In the genomic region with DNA sequence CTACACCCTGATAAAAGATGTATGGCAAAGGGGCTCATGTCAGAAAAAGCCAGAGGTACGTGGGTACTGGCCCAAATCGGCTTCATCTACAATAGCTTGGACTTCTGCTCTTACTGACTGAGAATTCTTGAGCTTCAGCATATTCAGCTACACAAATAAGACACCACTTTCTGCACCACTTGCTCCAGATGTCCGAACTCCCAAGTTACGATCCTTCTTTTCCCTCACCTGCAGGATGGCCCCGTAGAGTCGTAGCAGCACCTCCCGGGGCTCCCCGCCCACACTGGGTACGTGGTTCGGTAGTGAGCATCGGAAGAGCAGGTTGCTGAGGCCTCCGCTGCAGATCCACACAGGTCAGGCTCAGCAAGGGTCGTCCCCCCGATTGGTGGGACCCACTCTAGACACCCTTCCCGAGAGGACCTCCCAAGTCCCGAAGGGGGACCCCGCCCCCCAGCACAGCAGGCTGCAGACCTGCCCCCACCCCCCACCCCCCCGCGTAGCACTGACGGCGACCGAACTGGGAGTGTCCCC, we compare ENCODE assay signal across 9 mouse cellular contexts. TPM values are rescaled to one million over a fixed set of nuclear protein-coding genes. Genes with fewer than 3 reads are reported as not detected.
DNase-seq lines count a peak whose midpoint lies in the region; ATAC-seq and TF ChIP-seq lines count a peak whose summit lies in the region.
"Had no signal": no experiment of that assay in that cellular context is flagged by ENCODE, and none has a peak within 500 bp of the region (broad histone marks: within the 10 kb centered on the region; RNA-seq: fewer than 3 reads in every experiment).

No protein-coding gene starts in this region.

- no peaks in the 10 kb centered on the region for H3K27me3 ChIP-seq in heart, embryonic 14.5 days (ENCODE audit: control insufficient read depth, insufficient read depth, low read length)
- no peaks in the 10 kb centered on the region for H3K27me3 ChIP-seq in G1E (ENCODE audit: insufficient read depth, low read length)
- H3K27me3 ChIP-seq in forebrain, embryonic 16.5 days (replicated peaks; ENCODE audit: control insufficient read depth, insufficient read depth, low read length): no peaks in the 10 kb centered on the region
- H3K27me3 ChIP-seq: Patski had no signal

- 4% methylated on average over 21 of the region's 22 CpGs for WGBS in heart, embryonic 14.5 days
- WGBS in forebrain, embryonic 16.5 days: 5% methylated on average over 22 of the region's 22 CpGs
- WGBS in macrophage (ENCODE audit: missing documents): 10% methylated on average over 22 of the region's 22 CpGs

- peaks cover 12% of the 10 kb centered on the region for H3K79me2 ChIP-seq in macrophage (ENCODE audit: inconsistent target)

- peak overlapping the region; percentile 57 to 99; a peak in 3 of 4 replicates for H3K27ac ChIP-seq in heart, embryonic 14.5 days (replicated peaks in 1 of 2; ENCODE audit: control insufficient read depth in 1 of 2, insufficient read depth in 1 of 2, low read depth in 2 of 2, low read length in 2 of 2)
- H3K27ac ChIP-seq in forebrain, embryonic 16.5 days (ENCODE audit: low read length): peak overlapping the region; percentile 97
- H3K27ac ChIP-seq in macrophage: peak overlapping the region; percentile 58

- peak overlapping the region; percentile 93 for H3K4me2 ChIP-seq in heart, embryonic 14.5 days (ENCODE audit: low read length)
- peak overlapping the region; percentile 80 for H3K4me2 ChIP-seq in forebrain, embryonic 16.5 days (ENCODE audit: low read length)

- H3K9ac ChIP-seq in heart, embryonic 14.5 days (ENCODE audit: low read length): peak overlapping the region; percentile 91
- H3K9ac ChIP-seq in forebrain, embryonic 16.5 days (replicated peaks; ENCODE audit: low read depth, low read length): peak overlapping the region; percentile 81

- H3K9me3 ChIP-seq in heart, embryonic 14.5 days (ENCODE audit: control insufficient read depth, low read length): no peaks in the 10 kb centered on the region
- H3K9me3 ChIP-seq in G1E (replicated peaks): no peaks in the 10 kb centered on the region
- no peaks in the 10 kb centered on the region for H3K9me3 ChIP-seq in forebrain, embryonic 16.5 days (ENCODE audit: control insufficient read depth, low read length)

- ATAC-seq in heart, embryonic 14.5 days (ENCODE audit: insufficient number of reproducible peaks, insufficient read depth, low FRiP score, low read depth): peak; percentile 5; the same call in 1 of the 2 replicates
- ATAC-seq in G1E (ENCODE audit: extremely low read depth, insufficient number of reproducible peaks, low FRiP score, poor library complexity, severe bottlenecking): no peak
- peak; percentile 49 for ATAC-seq in forebrain, embryonic 16.5 days

- no peak for DNase-seq in heart, adult 18-20 months
- DNase-seq in G1E (ENCODE audit: low spot score): no peak
- no peak for DNase-seq in cerebellum, adult 9-11 months
- no peak for DNase-seq in testis, postnatal 14 days (ENCODE audit: low spot score)
- DNase-seq in embryo, embryonic 11 days: no peak

- H3K4me3 ChIP-seq in heart, embryonic 14.5 days (ENCODE audit: control insufficient read depth in 1 of 2, insufficient read depth in 1 of 2, low read depth in 1 of 2, low read length in 2 of 2): peak overlapping the region; percentile 68 to 70
- H3K4me3 ChIP-seq in G1E (ENCODE audit: low read depth, low read length) (peak overlapping the region; percentile 85), macrophage (ENCODE audit: inconsistent target) (peak overlapping the region; percentile 83)
- H3K4me3 ChIP-seq in forebrain, embryonic 16.5 days (replicated peaks; ENCODE audit: low read length): peak overlapping the region; percentile 92

- peaks cover 40% of the 10 kb centered on the region for H3K36me3 ChIP-seq in heart, embryonic 14.5 days (ENCODE audit: control insufficient read depth, insufficient read depth, low read length)
- H3K36me3 ChIP-seq in G1E (replicated peaks) (peaks cover 56% of the 10 kb centered on the region), macrophage (ENCODE audit: inconsistent target) (peaks cover 20% of the 10 kb centered on the region; the same call in 1 of the 2 replicates)
- H3K36me3 ChIP-seq in forebrain, embryonic 16.5 days (ENCODE audit: control insufficient read depth, insufficient read depth): peaks cover 11% of the 10 kb centered on the region

- H3K4me1 ChIP-seq in heart, embryonic 14.5 days (ENCODE audit: control insufficient read depth in 2 of 2, insufficient read depth in 2 of 2, low read length in 2 of 2): peaks cover 21 to 32% of the 10 kb centered on the region in 2 experiments
- H3K4me1 ChIP-seq in G1E (ENCODE audit: insufficient read depth, low read depth, low read length): peaks cover 27% of the 10 kb centered on the region
- H3K4me1 ChIP-seq in forebrain, embryonic 16.5 days (replicated peaks; ENCODE audit: control insufficient read depth, insufficient read depth, low read length): peaks cover 22% of the 10 kb centered on the region

- TF ChIP-seq CTCF in G1E (IDR thresholded peaks at IDR 0.05; ENCODE audit: low read depth, low read length): no peak

RNA-seq across cellular contexts. Expression of a gene that starts 0.5 kb away (rescaled TPM):
- 3.1 and 3.2 TPM in 2 replicates for polyA plus RNA-seq in heart, embryonic 14.5 days (2014; fragmentation: Nextera tagmentation; extraction: Ambion mirVana)
- total RNA-seq in heart, adult 18-20 months (2021): 1 to 10 TPM; 1.3 to 1.6 TPM
- 4.9 and 7.4 TPM in 2 replicates for total RNA-seq in G1E (2014; fragmentation: Nextera tagmentation)
- 2.6 and 4.9 TPM in 2 replicates for total RNA-seq in G1E (2017)
- 0.24 and 0.25 TPM in 2 replicates for polyA plus RNA-seq in G1E (2012)
- 5.2 and 7.0 TPM in 2 replicates for polyA plus RNA-seq in forebrain, embryonic 16.5 days (2015; fragmentation: Nextera tagmentation; extraction: Ambion mirVana)
- 1 to 10 TPM; 1.3 to 8.1 (median 2.3) TPM for total RNA-seq in macrophage (2018; cell fraction: chromatin; rRNA removed)
- 1 to 10 TPM in 1 of 26 experiments, under 1 TPM in 21, not detected in 4; 0.11 to 1.9 (median 0.37) TPM for total RNA-seq in macrophage (2018; cell fraction: cytosol; rRNA removed)
- total RNA-seq in macrophage (2018; cell fraction: nucleus; rRNA removed): 10 to 100 TPM in 3 of 26 experiments, 1 to 10 TPM in 22, under 1 TPM in 1; 0.96 to 14.0 (median 3.6) TPM
- 0.40 to 0.83 TPM (median 0.54 TPM) in 3 replicates for polyA plus RNA-seq in macrophage (2018)

RNA-seq across cellular contexts. Expression of a gene that starts 0.6 kb away (rescaled TPM):
- 0.53 and 0.59 TPM in 2 replicates for polyA plus RNA-seq in heart, embryonic 14.5 days (2014; fragmentation: Nextera tagmentation; extraction: Ambion mirVana)
- total RNA-seq in heart, adult 18-20 months (2021): 1 to 10 TPM; 4.6 to 5.0 TPM
- total RNA-seq in G1E (2014; fragmentation: Nextera tagmentation): not detected in 2 replicates
- total RNA-seq in G1E (2017): 0.12 and 0.71 TPM in 2 replicates
- 0.93 and 1.3 TPM in 2 replicates for polyA plus RNA-seq in G1E (2012)
- not detected in 2 replicates for polyA plus RNA-seq in forebrain, embryonic 16.5 days (2015; fragmentation: Nextera tagmentation; extraction: Ambion mirVana)
- total RNA-seq in macrophage (2018; cell fraction: chromatin; rRNA removed): 1 to 10 TPM in 24 of 26 experiments, under 1 TPM in 1, not detected in 1; 0.99 to 5.0 (median 3.0) TPM
- under 1 TPM in 14 of 26 experiments, not detected in 12; 0.03 to 0.22 (median 0.08) TPM for total RNA-seq in macrophage (2018; cell fraction: cytosol; rRNA removed)
- total RNA-seq in macrophage (2018; cell fraction: nucleus; rRNA removed): 1 to 10 TPM in 15 of 26 experiments, under 1 TPM in 10, not detected in 1; 0.49 to 6.1 (median 1.2) TPM
- 0.07 to 0.42 TPM in 2 of 3 replicates, not detected in the other for polyA plus RNA-seq in macrophage (2018)
- polyA plus RNA-seq: Patski had no signal

RNA-seq across cellular contexts. Expression of a gene that starts 0.8 kb away (rescaled TPM):
- polyA plus RNA-seq in heart, embryonic 14.5 days (2014; fragmentation: Nextera tagmentation; extraction: Ambion mirVana): 68.9 and 75.0 TPM in 2 replicates
- total RNA-seq in heart, adult 18-20 months (2021): 10 to 100 TPM; 44.8 to 55.0 TPM
- total RNA-seq in G1E (2014; fragmentation: Nextera tagmentation): 19.3 and 32.8 TPM in 2 replicates
- 42.5 and 51.0 TPM in 2 replicates for total RNA-seq in G1E (2017)
- 75.9 and 85.4 TPM in 2 replicates for polyA plus RNA-seq in G1E (2012)
- polyA plus RNA-seq in forebrain, embryonic 16.5 days (2015; fragmentation: Nextera tagmentation; extraction: Ambion mirVana): 77.7 and 79.3 TPM in 2 replicates
- total RNA-seq in macrophage (2018; cell fraction: chromatin; rRNA removed): 100 to 1,000 TPM; 165 to 422 (median 231) TPM
- 10 to 100 TPM; 18.0 to 54.2 (median 29.9) TPM for total RNA-seq in macrophage (2018; cell fraction: cytosol; rRNA removed)
- 100 to 1,000 TPM; 102 to 409 (median 198) TPM for total RNA-seq in macrophage (2018; cell fraction: nucleus; rRNA removed)
- 26.6 to 54.6 TPM (median 36.7 TPM) in 3 replicates for polyA plus RNA-seq in macrophage (2018)

RNA-seq across cellular contexts. Expression of a gene that starts 3.2 kb away (rescaled TPM):
- polyA plus RNA-seq in heart, embryonic 14.5 days (2014; fragmentation: Nextera tagmentation; extraction: Ambion mirVana): 190 and 218 TPM in 2 replicates
- total RNA-seq in heart, adult 18-20 months (2021): 100 to 1,000 TPM; 559 to 601 TPM
- total RNA-seq in G1E (2014; fragmentation: Nextera tagmentation) (3.7 and 7.7 TPM in 2 replicates), G1E (2017) (2.1 and 2.6 TPM in 2 replicates)
- polyA plus RNA-seq in G1E (2012) (0.77 and 0.88 TPM in 2 replicates), macrophage (2018) (0.24 to 0.79 TPM in 2 of 3 replicates, not detected in the other)
- 1.2 and 1.8 TPM in 2 replicates for polyA plus RNA-seq in forebrain, embryonic 16.5 days (2015; fragmentation: Nextera tagmentation; extraction: Ambion mirVana)
- total RNA-seq in macrophage (2018; cell fraction: chromatin; rRNA removed): 10 to 100 TPM in 2 of 26 experiments, 1 to 10 TPM in 22, under 1 TPM in 2; 0.34 to 16.3 (median 4.6) TPM
- under 1 TPM in 20 of 26 experiments, not detected in 6; 0.03 to 0.34 (median 0.14) TPM for total RNA-seq in macrophage (2018; cell fraction: cytosol; rRNA removed)
- 1 to 10 TPM in 21 of 26 experiments, under 1 TPM in 5; 0.46 to 8.3 (median 1.8) TPM for total RNA-seq in macrophage (2018; cell fraction: nucleus; rRNA removed)

RNA-seq across cellular contexts. Expression of a gene that starts 18.6 kb away (rescaled TPM):
- polyA plus RNA-seq in heart, embryonic 14.5 days (2014; fragmentation: Nextera tagmentation; extraction: Ambion mirVana): not detected in 2 replicates
- total RNA-seq in heart, adult 18-20 months (2021): not detected
- total RNA-seq in G1E (2014; fragmentation: Nextera tagmentation): not detected in 2 replicates
- not detected in 2 replicates for total RNA-seq in G1E (2017)
- polyA plus RNA-seq in G1E (2012): not detected in 2 replicates
- polyA plus RNA-seq in forebrain, embryonic 16.5 days (2015; fragmentation: Nextera tagmentation; extraction: Ambion mirVana): not detected in 2 replicates
- total RNA-seq in macrophage (2018; cell fraction: chromatin; rRNA removed): not detected
- total RNA-seq in macrophage (2018; cell fraction: cytosol; rRNA removed): not detected
- total RNA-seq in macrophage (2018; cell fraction: nucleus; rRNA removed): not detected
- not detected in 3 replicates for polyA plus RNA-seq in macrophage (2018)
- polyA plus RNA-seq: Patski had no signal
